Mouse (Mus musculus) heart, postnatal 36 days (tissue): ENCODE measurements around the gene Msmb. TPM values are rescaled to one million over a fixed set of nuclear protein-coding genes. Genes with fewer than 3 reads are reported as not detected.
A peak's percentile ranks its signal among the peaks of the same experiment; 100 is the strongest.
"Not testable (repeated sequence)": the region's sequence is repeated elsewhere in the genome, so short reads cannot be mapped to it uniquely, and the experiment has no call there.

Source experiments
- DNase-seq, 2 experiments: peaks; one replicate each; pipeline ENCODE4 v3.0.0; 2021 to 2022
- intact Hi-C: fragments of 180-260 bp; cut with DNase I; formaldehyde crosslinking; loops from one replicate; pipeline ENCODE4 v1.15.1; 2025
- total RNA-seq, 2 experiments: library from RNA; stranded (reverse); gene quantifications; 2 replicates each; pipeline ENCODE4 v1.2.3; 2021

Gene Msmb
- total RNA-seq, 2 experiments from 2014 or later: not detected

DNA sequence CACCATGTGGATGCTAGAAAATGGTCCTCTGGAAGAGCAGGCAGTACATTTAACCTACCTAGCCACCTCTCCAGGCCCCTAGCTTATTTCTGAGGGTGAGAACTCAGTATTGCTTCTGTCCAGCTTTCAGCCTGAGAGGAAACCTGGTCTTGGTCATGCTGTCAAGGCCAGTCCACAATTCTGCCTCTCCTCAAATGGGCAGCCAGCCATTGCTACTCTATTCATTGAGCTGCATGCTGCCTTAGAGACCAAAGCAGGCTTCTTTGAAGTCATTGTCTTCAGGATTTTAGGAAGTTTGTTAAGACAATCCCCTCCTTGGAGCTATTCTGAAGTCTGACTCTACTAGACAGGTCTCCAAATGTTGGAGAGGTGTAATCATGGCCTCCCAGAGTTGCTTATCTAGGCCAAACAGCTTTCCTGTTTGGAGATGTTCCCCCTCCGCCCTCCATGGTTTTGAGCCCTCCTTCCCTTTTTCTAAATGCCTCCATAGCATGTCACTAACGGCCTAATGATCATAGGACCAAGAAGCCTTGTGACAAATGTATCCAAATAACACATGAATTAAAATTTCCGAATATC lies 26.9 kb downstream of the Msmb start:
- DNase-seq: no peak
- intact Hi-C loops: no loop called here

DNA sequence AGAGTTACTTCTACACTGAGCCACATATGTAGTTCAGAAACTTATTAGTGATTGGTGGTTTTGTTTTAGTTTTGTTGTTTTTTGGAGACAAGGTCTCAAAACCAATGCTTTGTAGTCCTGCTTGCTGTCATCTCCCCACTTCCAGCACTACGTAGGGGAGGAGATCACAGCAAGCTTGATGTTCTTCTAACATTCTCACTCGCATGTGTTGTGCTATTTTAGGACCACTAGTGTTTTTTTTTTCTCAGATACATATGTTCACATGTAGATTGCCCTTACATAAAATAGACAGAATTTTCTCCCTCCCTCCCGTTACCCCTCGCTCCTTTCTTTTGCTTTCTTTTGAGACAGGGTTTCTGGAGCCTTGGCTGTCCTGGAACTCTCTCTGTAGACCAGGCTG lies 28.3 kb downstream of the Msmb start:
- intact Hi-C loops: no loop called here
- DNase-seq: no peak

DNA sequence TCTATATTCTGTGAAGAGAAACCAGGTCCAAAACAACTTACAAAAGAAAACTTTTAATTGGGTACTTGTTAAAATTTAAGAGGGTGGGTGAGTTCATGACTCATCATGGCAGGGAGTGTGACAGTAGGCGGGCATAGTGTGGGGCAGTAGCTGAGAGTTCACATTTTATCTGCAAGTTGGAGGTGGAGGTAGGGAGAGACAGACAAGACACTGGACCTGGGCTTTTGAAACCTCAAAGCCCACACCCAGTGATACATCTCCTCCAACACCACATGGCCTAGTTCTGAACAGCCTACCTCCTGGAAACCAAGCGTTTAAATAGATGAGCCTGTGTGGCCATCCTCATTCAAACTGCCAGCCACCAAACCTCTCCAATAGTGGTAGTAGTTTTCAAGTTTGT lies 33.5 kb downstream of the Msmb start:
- intact Hi-C loops: no loop called here
- DNase-seq: no peak

- DNase-seq, intact Hi-C loops: not testable (repeated sequence)
Measured at GRCm38 (mm10) chr14:32176590-32176989, 34.8 kb downstream of the Msmb start.

DNA sequence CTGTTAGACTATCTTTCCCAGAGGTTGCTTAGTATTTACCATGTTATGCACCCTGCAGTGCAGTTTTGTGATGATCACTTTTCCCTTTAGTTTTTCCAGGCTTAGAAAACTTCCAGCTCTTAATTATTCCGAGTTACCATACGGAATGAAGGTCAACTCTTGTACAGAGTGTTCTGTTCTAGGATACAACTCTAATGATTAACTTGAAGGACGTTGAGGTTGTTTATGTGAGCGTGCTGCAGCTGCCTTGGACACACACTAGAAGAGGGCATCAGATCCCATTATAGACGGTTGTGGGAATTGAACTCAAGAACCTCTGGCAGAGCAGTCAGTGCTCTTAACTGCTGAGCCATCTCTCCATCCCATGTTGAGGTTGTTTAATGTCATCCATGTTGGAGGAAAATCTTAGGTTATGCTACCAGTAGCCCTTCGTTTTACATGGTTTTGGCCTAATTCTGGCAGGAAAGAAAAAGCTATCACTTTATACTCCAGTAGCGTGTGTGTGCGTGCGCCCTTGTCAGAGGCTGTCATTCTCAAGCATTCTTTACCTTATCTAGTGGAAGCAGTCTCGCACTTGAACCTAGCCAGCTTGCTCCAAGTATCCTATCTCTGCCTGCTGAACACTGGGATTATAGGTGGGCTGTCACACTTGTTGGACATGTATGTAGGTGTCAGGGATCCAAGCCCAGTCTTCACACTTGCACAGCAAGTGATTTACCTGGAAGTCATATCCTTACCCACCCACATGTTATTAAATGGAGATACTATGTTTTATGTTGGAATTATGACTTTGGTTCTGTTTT lies 37.8 kb downstream of the Msmb start:
- intact Hi-C loops: no loop called here

GRCm38 (mm10) chr14:32180861-32181260 lies 39.0 kb downstream of the Msmb start:
- intact Hi-C loops: no loop called here
- no peak for DNase-seq

More for the DNA sequence above, 37.8 kb downstream of the Msmb start:
- DNase-seq: no peak

GRCm38 (mm10) chr14:32183846-32184245 lies 42.0 kb downstream of the Msmb start:
- intact Hi-C loops: no loop called here
- no peak for DNase-seq

GRCm38 (mm10) chr14:32190627-32191391 lies 49.0 kb downstream of the Msmb start:
- intact Hi-C loops: loop anchor here (2.0 kb wide), 1 partner anchor 68 kb away; no protein-coding TSS in a partner anchor

DNA sequence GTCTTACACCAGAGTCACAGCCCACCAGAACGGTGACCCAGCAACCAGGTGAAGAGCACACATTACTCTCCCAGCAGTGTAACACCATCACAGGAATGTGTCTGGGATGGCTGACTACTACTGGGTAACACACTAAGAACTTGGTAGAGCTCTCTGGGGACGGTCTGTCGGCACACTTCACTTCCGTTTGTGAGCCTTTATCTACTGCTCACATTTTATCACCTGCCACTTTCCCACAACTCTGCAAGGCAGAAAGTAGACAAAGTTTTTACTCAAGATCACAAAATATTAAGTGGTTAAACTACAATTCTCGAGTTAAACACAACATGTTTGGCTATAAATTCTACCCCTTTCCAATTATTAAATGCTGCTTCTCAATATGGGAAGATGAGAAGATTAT lies 50.1 kb downstream of the Msmb start:
- intact Hi-C loops: loop anchor here (2.0 kb wide), 1 partner anchor 69 kb away; no protein-coding TSS in a partner anchor
- no peak for DNase-seq

More at GRCm38 (mm10) chr14:32190627-32191391, 49.0 kb downstream of the Msmb start:
- DNase-seq: no peak

DNA sequence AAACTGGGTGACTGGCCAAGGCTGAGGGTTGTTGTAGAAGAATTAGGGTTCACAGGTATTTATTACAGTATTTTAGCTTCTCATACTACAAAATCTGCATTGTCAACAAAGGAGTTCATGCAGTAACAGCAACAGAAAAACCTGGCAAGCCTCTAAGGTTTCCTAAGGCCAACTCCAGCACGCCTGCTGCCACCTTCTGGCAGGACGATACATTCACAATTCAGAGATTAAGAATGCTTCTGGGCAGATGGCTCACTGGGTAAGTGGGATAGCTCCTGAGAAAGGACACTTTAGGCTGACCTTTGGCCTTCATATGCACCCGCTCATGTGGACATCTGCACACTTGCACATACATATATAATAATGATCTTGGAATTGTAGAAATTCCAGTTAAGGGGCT lies 50.6 kb downstream of the Msmb start:
- DNase-seq: peak; percentile 51 to 63
- intact Hi-C loops: no loop called here

GRCm38 (mm10) chr14:32193557-32193956 lies 51.7 kb downstream of the Msmb start:
- DNase-seq, intact Hi-C loops: not testable (repeated sequence)

DNA sequence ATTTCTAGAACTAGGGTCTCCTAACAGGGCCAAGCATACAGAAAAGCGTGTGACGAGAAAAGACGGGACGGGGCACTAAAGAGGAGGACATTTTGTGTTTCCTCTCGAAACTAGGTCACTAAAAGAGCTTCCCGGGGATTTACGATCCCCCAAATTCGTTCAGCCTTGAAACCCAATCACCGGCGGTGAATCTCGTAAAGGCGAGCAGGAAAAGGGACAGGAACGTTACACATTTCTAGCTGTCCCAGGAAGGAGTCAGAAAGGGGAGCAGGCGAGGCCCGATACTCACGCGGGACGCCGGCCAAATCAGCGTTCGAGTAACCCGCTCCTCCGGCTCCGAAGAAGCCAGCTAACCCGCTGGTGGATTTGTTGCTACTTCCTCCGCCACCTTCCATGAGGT lies 59.5 kb downstream of the Msmb start:
- no peak for DNase-seq
- intact Hi-C loops: loop anchor here (5.0 kb wide), 1 partner anchor 39 kb away; no protein-coding TSS in a partner anchor

DNA sequence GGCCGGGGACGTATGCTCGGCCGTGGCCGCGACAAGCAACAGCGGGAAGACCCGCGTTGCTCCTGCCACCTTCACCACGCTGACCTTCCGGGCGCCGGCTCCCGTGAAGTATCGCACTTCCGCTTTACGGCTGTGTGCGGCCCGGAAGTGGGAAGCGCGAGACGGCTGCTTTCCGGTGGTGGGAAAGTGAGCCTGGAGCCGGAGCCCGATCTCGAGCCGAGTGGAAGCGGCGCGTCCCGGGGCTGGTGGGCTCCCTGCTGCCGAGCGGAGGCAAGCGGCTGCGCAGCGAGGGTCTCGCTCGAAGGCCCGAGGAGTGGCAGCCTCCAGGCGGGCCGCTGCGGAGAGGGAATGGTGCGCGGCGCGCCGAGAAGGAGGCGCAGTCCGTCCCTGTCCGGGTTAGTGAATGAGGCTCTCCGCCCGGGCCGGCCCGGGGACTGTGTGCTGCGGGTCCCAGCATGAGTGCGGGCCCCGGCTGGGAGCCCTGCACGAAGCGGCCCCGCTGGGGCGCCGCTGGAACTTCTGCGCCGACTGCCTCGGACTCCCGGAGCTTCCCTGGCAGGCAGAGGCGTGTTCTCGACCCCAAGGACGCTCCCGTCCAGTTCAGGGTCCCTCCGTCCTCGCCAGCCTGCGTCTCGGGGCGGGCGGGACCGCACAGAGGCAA lies 60.1 kb downstream of the Msmb start, which contains the start of the genes Timm23 and Parg:
Timm23 (minus strand) TSS at position 108 of the 661 bp plus-strand sequence.
Parg (plus strand) TSS at position 159 of the 661 bp plus-strand sequence.
- DNase-seq: peak; percentile 88 to 90
- intact Hi-C loops: loop anchor here (5.0 kb wide), 1 partner anchor 40 kb away; no protein-coding TSS in a partner anchor

Other genes with a start within 250 kb of the Msmb start
- gene Galnt15, start 113.0 kb upstream of the Msmb start, total RNA-seq: 10 to 100 TPM; 15.0 to 21.3 TPM
- gene Oxnad1, start 56.6 kb upstream of the Msmb start, total RNA-seq: 10 to 100 TPM; 46.7 to 57.4 TPM
- 10 to 100 TPM; 83.9 to 94.1 TPM for gene Dph3, start 56.3 kb upstream of the Msmb start, total RNA-seq
- gene Ncoa4, start 17.8 kb downstream of the Msmb start, total RNA-seq: 100 to 1,000 TPM; 124 to 126 TPM
- 100 to 1,000 TPM; 218 to 234 TPM for gene Timm23, start 59.9 kb downstream of the Msmb start, total RNA-seq
- 10 to 100 TPM; 17.4 to 19.9 TPM for gene Parg, start 59.9 kb downstream of the Msmb start, total RNA-seq
- 100 to 1,000 TPM in 1 of 2 experiments, 10 to 100 TPM in 1; 75.2 to 109 TPM for gene Ogdhl, start 180.0 kb downstream of the Msmb start, total RNA-seq
- not detected for gene 1700024G13Rik, start 246.4 kb downstream of the Msmb start, total RNA-seq